12 mouse cellular contexts compared by ENCODE assay signal in genomic region chr17:5000871-5001270, GRCm38 (mm10). TPM values are rescaled to one million over a fixed set of nuclear protein-coding genes. Genes with fewer than 3 reads are reported as not detected.
A peak's percentile ranks its signal among the peaks of the same experiment; 100 is the strongest.
DNase-seq lines count a peak whose midpoint lies in the region; ATAC-seq and TF ChIP-seq lines count a peak whose summit lies in the region.
"Had no signal": no experiment of that assay in that cellular context is flagged by ENCODE, and none has a peak within 500 bp of the region (broad histone marks: within the 10 kb centered on the region; RNA-seq: fewer than 3 reads in every experiment).

No protein-coding gene starts in this region.

- TF ChIP-seq CTCF in gastrocnemius, adult 2 months (IDR thresholded peaks at IDR 0.05): no peak
- no peak for TF ChIP-seq CTCF in thymus, adult 2 months (IDR thresholded peaks at IDR 0.05; ENCODE audit: borderline replicate concordance, control insufficient read depth, extremely low read depth, insufficient read depth, low read length, poor library complexity)

- intact Hi-C loops in gastrocnemius, adult 2 months (cut with DNase I): loop anchor here (5.0 kb wide), 1 partner anchor 131 kb away; no protein-coding TSS in a partner anchor

- peak overlapping the region; percentile 32 for H3K4me3 ChIP-seq in gastrocnemius, adult 2 months
- H3K4me3 ChIP-seq in hindbrain, embryonic 14.5 days (replicated peaks; ENCODE audit: low read length): peak overlapping the region; percentile 25
- H3K4me3 ChIP-seq in midbrain, embryonic 15.5 days: peak overlapping the region; percentile 18
- no peak overlapping the region for H3K4me3 ChIP-seq in thymus, adult 2 months (ENCODE audit: control insufficient read depth, insufficient read depth, low read length)

- H3K9ac ChIP-seq in hindbrain, embryonic 14.5 days: peak overlapping the region; percentile 53
- peak overlapping the region; percentile 20; the same call in 1 of the 2 replicates for H3K9ac ChIP-seq in midbrain, embryonic 15.5 days

- peaks cover 72% of the 10 kb centered on the region for H3K4me1 ChIP-seq in hindbrain, embryonic 14.5 days (replicated peaks; ENCODE audit: control insufficient read depth, insufficient read depth, low read length)
- peaks cover 66% of the 10 kb centered on the region for H3K4me1 ChIP-seq in midbrain, embryonic 15.5 days
- H3K4me1 ChIP-seq in thymus, adult 2 months (replicated peaks; ENCODE audit: control insufficient read depth, insufficient read depth, low read length): peaks cover 14% of the 10 kb centered on the region

- H3K9me3 ChIP-seq in hindbrain, embryonic 14.5 days (ENCODE audit: control insufficient read depth, low read length): no peaks in the 10 kb centered on the region
- H3K9me3 ChIP-seq in midbrain, embryonic 15.5 days: no peaks in the 10 kb centered on the region

- DNase-seq in gastrocnemius, adult 2 months: no peak
- no peak for DNase-seq in gastrocnemius, postnatal 25 days
- peak; percentile 73 for DNase-seq in brain, adult 2 months (ENCODE audit: low read depth, low spot score)
- no peak for DNase-seq in hindbrain, embryonic 14.5 days (ENCODE audit: low spot score)
- DNase-seq in right cerebral cortex, postnatal 10 days (ENCODE audit: low spot score in 2 of 2): no peak
- DNase-seq in thymus, adult 2 months: no peak
- DNase-seq in layer of hippocampus, postnatal 14 days (ENCODE audit: low spot score in 2 of 2): no peak
- DNase-seq: cerebellum, postnatal 36 days; gastrocnemius, postnatal 10 days; kidney, postnatal 10 days had no signal

- TF ChIP-seq POLR2A in thymus, adult 2 months (IDR thresholded peaks at IDR 0.05; ENCODE audit: control insufficient read depth, extremely low read depth, insufficient read depth, low read length, poor library complexity): no peak

- no peaks in the 10 kb centered on the region for H3K36me3 ChIP-seq in hindbrain, embryonic 14.5 days (replicated peaks; ENCODE audit: control insufficient read depth, insufficient read depth)
- H3K36me3 ChIP-seq in midbrain, embryonic 15.5 days (replicated peaks): no peaks in the 10 kb centered on the region
- H3K36me3 ChIP-seq in thymus, adult 2 months (ENCODE audit: control insufficient read depth, insufficient read depth, low read length): no peaks in the 10 kb centered on the region

- WGBS in hindbrain, embryonic 14.5 days: 31% methylated on average over 7 of the region's 7 CpGs
- WGBS in midbrain, embryonic 15.5 days: 39% methylated on average over 7 of the region's 7 CpGs
- 89% methylated on average over 7 of the region's 7 CpGs for WGBS in thymus, adult 2 months

- H3K27me3 ChIP-seq in hindbrain, embryonic 14.5 days (ENCODE audit: control insufficient read depth, insufficient read depth, low read length): no peaks in the 10 kb centered on the region
- no peaks in the 10 kb centered on the region for H3K27me3 ChIP-seq in midbrain, embryonic 15.5 days (replicated peaks)
- H3K27me3 ChIP-seq in thymus, adult 2 months (ENCODE audit: control insufficient read depth, insufficient read depth, low read length): no peaks in the 10 kb centered on the region

- H3K27ac ChIP-seq in gastrocnemius, adult 2 months: peak overlapping the region; percentile 99
- H3K27ac ChIP-seq in hindbrain, embryonic 14.5 days: peak overlapping the region; percentile 20; the same call in 1 of the 2 replicates
- H3K27ac ChIP-seq in midbrain, embryonic 15.5 days: no peak overlapping the region
- no peak overlapping the region for H3K27ac ChIP-seq in thymus, adult 2 months (ENCODE audit: control insufficient read depth, insufficient read depth, low read length)

- no peak; the same call in 1 of the 2 replicates for ATAC-seq in hindbrain, embryonic 14.5 days (ENCODE audit: low FRiP score)
- ATAC-seq in midbrain, embryonic 15.5 days (replicated peaks): no peak
- ATAC-seq: CD4-positive, CD25-positive, alpha-beta regulatory T cell, adult 4 months had no signal

- H3K4me2 ChIP-seq in hindbrain, embryonic 14.5 days (replicated peaks): peak overlapping the region; percentile 56
- H3K4me2 ChIP-seq in midbrain, embryonic 15.5 days: peak overlapping the region; percentile 35

RNA-seq across cellular contexts. Expression of gene Arid1b, which starts 6.7 kb away (rescaled TPM):
- 10 to 100 TPM; 35.1 to 35.6 TPM for total RNA-seq in gastrocnemius, adult 2 months (2021)
- total RNA-seq in gastrocnemius, postnatal 25 days (2021): 10 to 100 TPM; 29.2 to 29.7 TPM
- polyA plus RNA-seq in hindbrain, embryonic 14.5 days (2014; fragmentation: Nextera tagmentation; extraction: Ambion mirVana): 18.8 and 20.5 TPM in 2 replicates
- 14.4 and 16.5 TPM in 2 replicates for polyA plus RNA-seq in midbrain, embryonic 15.5 days (2015; fragmentation: Nextera tagmentation; extraction: Ambion mirVana)
- polyA plus RNA-seq in thymus, adult 2 months (2012; rRNA removed): 99.0 and 142 TPM in 2 replicates
- total RNA-seq in layer of hippocampus, postnatal 14 days (2021): 10 to 100 TPM; 83.5 to 95.2 TPM

Comparison
In these comparisons a context has a peak if more than half of its experiments do, and no peak if none do; other contexts are left out.
1. H3K27ac ChIP-seq: peak in gastrocnemius, adult 2 months (single experiment) and hindbrain, embryonic 14.5 days (single experiment); none in midbrain, embryonic 15.5 days (single experiment) and thymus, adult 2 months (single experiment).